9 mouse cellular contexts compared by ENCODE assay signal in genomic region chr9:26694656-26695055, GRCm38 (mm10). TPM values are rescaled to one million over a fixed set of nuclear protein-coding genes. Genes with fewer than 3 reads are reported as not detected.
"Had no signal": no experiment of that assay in that cellular context is flagged by ENCODE, and none has a peak within 500 bp of the region (broad histone marks: within the 10 kb centered on the region; RNA-seq: fewer than 3 reads in every experiment).

No protein-coding gene starts in this region.

- DNase-seq: kidney, postnatal 25 days; liver, postnatal 0 days; lung, embryonic 14.5 days; right cerebral cortex, postnatal 14 days; right cerebral cortex, postnatal 4 days; thymus, adult 2 months; thymus, postnatal 14 days; thymus, postnatal 4 days had no signal

RNA-seq across cellular contexts. Expression of gene B3gat1, which starts 38.9 kb away (rescaled TPM):
- total RNA-seq: megakaryocyte, adult 5-6 weeks had no signal
